Mouse (Mus musculus) thymus, adult 2 months (tissue): ENCODE results near the gene Phf23.

ENCODE experiments used
- CTCF ChIP-seq: fragments of 200-500 bp; IDR thresholded peaks from 2 replicates; pipeline ENCODE4 v1.5.1; 2012; ENCODE audit warnings: mild to moderate bottlenecking, control low read depth, low read length, moderate library complexity, borderline replicate concordance; ENCODE audit not compliant: control insufficient read depth, poor library complexity, insufficient read depth; ENCODE audit errors: extremely low read depth
- POLR2A ChIP-seq: fragments of 200-500 bp; IDR thresholded peaks from 2 replicates; pipeline ENCODE4 v1.6.1; 2012; ENCODE audit warnings: mild to moderate bottlenecking, low read length, control low read depth, moderate library complexity; ENCODE audit not compliant: control insufficient read depth, poor library complexity, insufficient read depth; ENCODE audit errors: extremely low read depth

GRCm38 (mm10) chr11:69968793-69969192 lies 26.8 kb upstream of the Phf23 start:
- TF ChIP-seq CTCF: no peak
- TF ChIP-seq POLR2A: no peak
